Mouse (Mus musculus) CH12.LX (cell line): ENCODE measurements around the gene Gm17334. TPM values are rescaled to one million over a fixed set of nuclear protein-coding genes. Genes with fewer than 3 reads are reported as not detected.

Source experiments
- DNase-seq: peaks from one replicate; pipeline ENCODE4 v3.0.0-alpha.2; 2013; ENCODE audit errors: extremely low read depth
- H3K27ac ChIP-seq: 2 replicates; pipeline ENCODE4 v1.5.1; 2012; ENCODE audit warnings: low read depth, mild to moderate bottlenecking, control low read depth, moderate library complexity; ENCODE audit not compliant: insufficient read depth
- H3K27me3 ChIP-seq: replicated peaks from 2 replicates; pipeline ENCODE3; 2012; ENCODE audit warnings: inconsistent platforms
- H3K36me3 ChIP-seq, 2 experiments: replicated peaks in 1 of 2; 2 replicates each; pipeline versions ENCODE3 to v1.6.1; 2012; ENCODE audit warnings: inconsistent platforms in 1 of 2, low read length in 1 of 2, mild to moderate bottlenecking in 1 of 2, mixed read lengths in 1 of 2, moderate library complexity in 1 of 2; ENCODE audit not compliant: control insufficient read depth in 1 of 2, insufficient read depth in 1 of 2
- H3K4me1 ChIP-seq, 2 experiments: 2 replicates each; pipeline ENCODE4 v1.6.1; 2012; ENCODE audit warnings: inconsistent platforms in 1 of 2, moderate library complexity in 1 of 2; ENCODE audit not compliant: insufficient read depth in 2 of 2, control insufficient read depth in 1 of 2
- H3K4me2 ChIP-seq: 2 replicates; pipeline ENCODE4 v1.6.1; 2012; ENCODE audit warnings: low read depth, mild to moderate bottlenecking, control low read depth; ENCODE audit not compliant: poor library complexity, insufficient read depth, severe bottlenecking
- H3K4me3 ChIP-seq, 3 experiments: fragments of 150-350 bp in 1 of 3; sonication (generic) in 1 of 3; replicated peaks in 1 of 3; 2 replicates each; pipeline versions ENCODE3 to v1.5.1; 2011 to 2012; ENCODE audit warnings: low read depth in 2 of 3, low read length in 2 of 3, mild to moderate bottlenecking in 2 of 3, moderate library complexity in 2 of 3, control low read depth in 1 of 3, improper control_type of control experiment in 1 of 3, inconsistent platforms in 1 of 3, mixed read lengths in 1 of 3; ENCODE audit not compliant: poor library complexity in 1 of 3
- H3K79me2 ChIP-seq: replicated peaks from 2 replicates; pipeline ENCODE4 v1.6.1; 2012; ENCODE audit warnings: mild to moderate bottlenecking, moderate library complexity; ENCODE audit not compliant: control insufficient read depth, poor library complexity, insufficient read depth, severe bottlenecking; ENCODE audit errors: extremely low read depth
- H3K9ac ChIP-seq: 2 replicates; pipeline ENCODE4 v1.6.1; 2012; ENCODE audit warnings: low read depth, mild to moderate bottlenecking, control low read depth, moderate library complexity; ENCODE audit not compliant: insufficient read depth
- H3K9me3 ChIP-seq: replicated peaks from 2 replicates; pipeline ENCODE3; 2012; ENCODE audit warnings: low read length, inconsistent platforms, mixed read lengths
- CHD1 ChIP-seq: IDR thresholded peaks from 2 replicates; pipeline ENCODE4 v1.6.1; 2012; ENCODE audit warnings: low read depth, low read length, improper control_type of control experiment, inconsistent platforms
- CHD2 ChIP-seq: IDR thresholded peaks from 2 replicates; pipeline ENCODE4 v1.6.1; 2011; ENCODE audit warnings: low read length, improper control_type of control experiment
- CTCF ChIP-seq, 2 experiments: IDR thresholded peaks in 1 of 2; conservative IDR thresholded peaks in 1 of 2; 2 replicates each; pipeline ENCODE4 v1.5.1; 2011 to 2012; ENCODE audit warnings: low read depth in 2 of 2, low read length in 2 of 2, improper control_type of control experiment in 1 of 2, inconsistent platforms in 1 of 2, mild to moderate bottlenecking in 1 of 2, moderate library complexity in 1 of 2
- E2F4 ChIP-seq: IDR thresholded peaks from 2 replicates; pipeline ENCODE4 v1.6.1; 2011; ENCODE audit warnings: low read depth, low read length, improper control_type of control experiment; ENCODE audit not compliant: insufficient replicate concordance
- EP300 ChIP-seq: IDR thresholded peaks from 2 replicates; pipeline ENCODE4 v1.6.1; 2011; ENCODE audit warnings: low read length, improper control_type of control experiment
- GABPA ChIP-seq: IDR thresholded peaks from 2 replicates; pipeline ENCODE4 v1.6.1; 2012; ENCODE audit warnings: low read depth, low read length, improper control_type of control experiment, inconsistent platforms; ENCODE audit not compliant: insufficient replicate concordance
- IRF4 ChIP-seq: IDR thresholded peaks from 2 replicates; pipeline ENCODE4 v1.6.1; 2014; ENCODE audit warnings: low read depth, mild to moderate bottlenecking, inconsistent platforms, low read length, improper control_type of control experiment
- JUN ChIP-seq: IDR thresholded peaks from 2 replicates; pipeline ENCODE4 v1.6.1; 2011; ENCODE audit warnings: low read depth, mild to moderate bottlenecking, low read length, improper control_type of control experiment, moderate library complexity; ENCODE audit not compliant: insufficient read depth
- JUND ChIP-seq: conservative IDR thresholded peaks from 2 replicates; pipeline ENCODE4 v1.6.1; 2011; ENCODE audit warnings: low read depth, low read length, improper control_type of control experiment
- MAZ ChIP-seq: IDR thresholded peaks from 2 replicates; pipeline ENCODE4 v1.6.1; 2012; ENCODE audit warnings: low read depth, mild to moderate bottlenecking, inconsistent platforms, low read length, improper control_type of control experiment, moderate library complexity
- MXI1 ChIP-seq: IDR thresholded peaks from 2 replicates; pipeline ENCODE4 v1.6.1; 2011; ENCODE audit warnings: mild to moderate bottlenecking, low read depth, low read length, improper control_type of control experiment
- NELFE ChIP-seq: IDR thresholded peaks from 2 replicates; pipeline ENCODE4 v1.6.1; 2011; ENCODE audit warnings: low read depth, low read length, improper control_type of control experiment
- RAD21 ChIP-seq: IDR thresholded peaks from 2 replicates; pipeline ENCODE4 v1.6.1; 2011; ENCODE audit warnings: low read depth, mild to moderate bottlenecking, low read length, improper control_type of control experiment, moderate library complexity
- RCOR1 ChIP-seq: conservative IDR thresholded peaks from 2 replicates; pipeline ENCODE4 v1.6.1; 2012; ENCODE audit warnings: low read depth, mild to moderate bottlenecking, inconsistent platforms, low read length, improper control_type of control experiment
- SIN3A ChIP-seq: IDR thresholded peaks from 2 replicates; pipeline ENCODE4 v1.6.1; 2012; ENCODE audit warnings: low read length, improper control_type of control experiment, inconsistent platforms
- SMC3 ChIP-seq: IDR thresholded peaks from 2 replicates; pipeline ENCODE4 v1.6.1; 2011; ENCODE audit warnings: low read depth, low read length, improper control_type of control experiment
- TBP ChIP-seq: conservative IDR thresholded peaks from 2 replicates; pipeline ENCODE4 v1.6.1; 2011; ENCODE audit warnings: low read depth, low read length, improper control_type of control experiment
- TCF12 ChIP-seq: IDR thresholded peaks from 2 replicates; pipeline ENCODE4 v1.6.1; 2014; ENCODE audit warnings: low read depth, mild to moderate bottlenecking, inconsistent platforms, low read length, improper control_type of control experiment
- UBTF ChIP-seq: IDR thresholded peaks from 2 replicates; pipeline ENCODE4 v1.6.1; 2012; ENCODE audit warnings: low read depth, mild to moderate bottlenecking, inconsistent platforms, low read length, improper control_type of control experiment, moderate library complexity
- USF2 ChIP-seq: conservative IDR thresholded peaks from 2 replicates; pipeline ENCODE4 v1.6.1; 2011; ENCODE audit warnings: low read depth, low read length, improper control_type of control experiment
- ZC3H11A ChIP-seq: IDR thresholded peaks from 2 replicates; pipeline ENCODE4 v1.6.1; 2012; ENCODE audit warnings: low read depth, mild to moderate bottlenecking, inconsistent platforms, low read length, improper control_type of control experiment
- ZMIZ1 ChIP-seq: IDR thresholded peaks from 2 replicates; pipeline ENCODE4 v1.6.1; 2012; ENCODE audit warnings: low read depth, mild to moderate bottlenecking, inconsistent platforms, low read length, improper control_type of control experiment
- dilution Hi-C: fragments of 300-500 bp; cut with MboI; formaldehyde crosslinking; loops from 2 replicates; pipeline ENCODE4 v1.14.3; 2020; ENCODE audit warnings: low sequenced_read_pairs; ENCODE audit not compliant: extremely low pct_unique_long_range_greater_than_20kb, extremely low pct_ligation_motif_present
- in situ Hi-C: fragments of 300-500 bp; cut with MboI; formaldehyde crosslinking; loops from 3 replicates; pipeline ENCODE4 v1.14.3; 2019; ENCODE audit warnings: low sequenced_read_pairs, low pct_ligation_motif_present, low pct_unique_long_range_greater_than_20kb, mixed read lengths
- polyA plus RNA-seq: library from polyadenylated mRNA; unstranded; fragments of >175 nt; gene quantifications from 2 replicates; pipeline ENCODE4 v1.2.1, GENCODE M21; 2012; ENCODE audit warnings: low read depth; ENCODE audit not compliant: insufficient read length
- total RNA-seq, 2 experiments: library from RNA; depleted of rRNA; stranded (reverse); fragments of 300-350 nt in 1 of 2; fragments of >200 nt in 1 of 2; gene quantifications; 2 replicates each; pipeline ENCODE4 v1.2.3; 2012 to 2014

Gm17334 gene
- total and polyA plus RNA-seq, 3 experiments = 0.47 to 0.72 TPM; not detected in 1

DNA sequence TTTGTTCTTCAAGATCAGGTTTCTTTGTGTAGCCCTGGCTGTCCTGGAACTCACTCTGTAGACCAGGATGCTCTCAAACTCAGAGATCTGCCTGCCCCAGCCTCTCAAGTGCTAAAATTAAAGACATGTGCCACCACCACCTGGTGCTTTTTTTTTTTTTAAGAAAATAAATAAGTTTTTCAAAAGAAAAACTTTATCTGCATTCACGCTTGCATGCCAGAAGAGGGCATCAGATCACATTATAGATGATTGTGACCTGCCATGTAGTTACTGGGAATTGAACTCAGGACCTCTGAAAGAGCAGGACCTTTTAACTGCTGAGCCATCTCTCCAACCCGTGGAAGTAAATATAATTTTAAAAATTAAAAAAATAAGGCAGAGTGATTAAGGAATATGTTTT lies 27.7 kb downstream of the Gm17334 start (continued):
- TF ChIP-seq USF2 (no peak), MAZ (no peak), JUND (no peak), ZC3H11A (peak; percentile 43), CHD1 (no peak), ZMIZ1 (no peak), JUN (no peak), UBTF (no peak), E2F4 (no peak), IRF4 (no peak), EP300 (no peak)

DNA sequence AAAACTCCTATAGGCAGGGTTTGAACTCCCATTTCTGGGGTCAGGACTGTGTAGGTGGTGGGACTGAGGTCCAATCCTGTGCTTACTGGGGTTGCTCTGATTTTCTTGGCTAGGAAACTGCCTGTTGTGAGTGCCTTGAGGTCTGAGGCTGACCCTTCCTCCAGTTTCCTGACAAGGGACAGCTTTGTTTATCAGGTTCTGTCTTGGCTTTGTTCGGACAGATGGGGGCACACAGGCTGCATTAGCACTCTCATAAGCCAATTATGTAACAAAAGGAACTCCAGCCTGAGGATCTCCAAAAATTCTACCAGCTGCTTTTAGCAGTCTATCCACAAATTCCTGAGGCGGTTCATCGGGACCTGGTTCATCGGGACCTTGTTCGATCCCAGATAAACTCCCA lies 30.6 kb downstream of the Gm17334 start:
- no peak for TF ChIP-seq JUND
- TF ChIP-seq JUN = no peak
- peak; percentile 33 for TF ChIP-seq RAD21
- TF ChIP-seq ZMIZ1 = no peak
- TF ChIP-seq MXI1 = no peak
- no peak for TF ChIP-seq TCF12
- no peak for TF ChIP-seq EP300
- TF ChIP-seq GABPA = no peak
- no peak for TF ChIP-seq RCOR1
- TF ChIP-seq NELFE = no peak
- TF ChIP-seq CHD2 = no peak
- TF ChIP-seq SMC3 = peak; percentile 44
- no peak for TF ChIP-seq TBP
- TF ChIP-seq E2F4 = no peak
- no peak for TF ChIP-seq MAZ
- no peak for TF ChIP-seq SIN3A
- TF ChIP-seq CTCF (conservative IDR thresholded peaks at IDR 0.05 in 1 of 2, IDR thresholded peaks at IDR 0.05 in 1 of 2; ENCODE audit: low read depth in 2 of 2, low read length in 2 of 2) = peak in 1 of 2 experiments; percentile 34; a peak in 2 of 4 replicates
- TF ChIP-seq, all 38 proteins: peak for 3
- Histone ChIP-seq H3K9me3 (no peaks in the 10 kb centered on the region), H3K36me3 (no peaks in the 10 kb centered on the region), H3K27ac (no peak overlapping the region), H3K4me3 (no peak overlapping the region), H3K4me2 (no peak overlapping the region), H3K9ac (no peak overlapping the region), H3K4me1 (peaks cover 2 to 5% of the 10 kb centered on the region in 2 experiments; a peak in 2 of 4 replicates), H3K79me2 (no peaks in the 10 kb centered on the region), H3K27me3 (peaks cover 3% of the 10 kb centered on the region)
- no peak for DNase-seq
- in situ Hi-C loops = no loop called here
- dilution Hi-C loops = no loop called here
